Mouse (Mus musculus): ENCODE results near the gene Spata6.

Gene Spata6

GRCm38 (mm10) chr4:111838882-111839281, 119.1 kb downstream of the Spata6 start:
- DNase-seq (ENCODE audit: low spot score): no peak

- DNase-seq (ENCODE audit: low spot score): no peak
These were observed 132.8 kb downstream of the Spata6 start for GRCm38 (mm10) chr4:111852626-111853025.

GRCm38 (mm10) chr4:111866701-111867100, 146.9 kb downstream of the Spata6 start:
- no peak for DNase-seq (ENCODE audit: low spot score)

- no peak for DNase-seq (ENCODE audit: low spot score)
These were observed 148.1 kb downstream of the Spata6 start for GRCm38 (mm10) chr4:111867743-111868401.
